Mouse (Mus musculus) left cerebral cortex, postnatal 14 days (tissue): ENCODE data around the gene Lrrc58. TPM values are rescaled to one million over a fixed set of nuclear protein-coding genes. Genes with fewer than 3 reads are reported as not detected.

Source experiments
- DNase-seq, 2 experiments: peaks; one replicate each; pipeline ENCODE4 v3.0.0; 2021 to 2022; ENCODE audit warnings: low spot score in 2 of 2, mixed read lengths in 1 of 2
- intact Hi-C: fragments of 180-260 bp; cut with DNase I; formaldehyde crosslinking; loops from one replicate; pipeline ENCODE4 v1.15.1; 2025
- total RNA-seq, 2 experiments: library from RNA; stranded (reverse); gene quantifications; 2 replicates each; pipeline ENCODE4 v1.2.3; 2021

Gene Lrrc58
- total RNA-seq, 2 experiments from 2014 or later, result 108 to 119 TPM

DNA sequence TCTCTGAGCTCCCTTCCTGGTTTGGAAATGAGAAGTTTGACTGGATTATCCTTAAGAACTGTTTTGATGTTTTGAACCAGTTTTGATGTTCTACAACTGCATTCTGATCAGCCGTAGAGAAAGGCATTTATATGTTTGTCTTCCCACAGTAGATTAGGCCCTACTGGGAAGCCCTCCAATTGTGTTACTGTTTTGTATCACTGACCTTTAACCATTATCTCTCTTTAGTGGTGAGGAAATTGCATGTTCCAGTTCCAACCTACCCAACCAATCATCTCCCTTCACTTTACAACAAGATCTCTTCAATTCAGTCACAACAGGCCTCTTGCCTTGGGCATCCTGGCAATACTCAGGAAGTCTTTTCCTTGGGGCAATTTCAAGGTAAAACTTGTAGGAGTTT, 42.9 kb downstream of the Lrrc58 start:
- intact Hi-C loops, result no loop called here
- no peak for DNase-seq

DNA sequence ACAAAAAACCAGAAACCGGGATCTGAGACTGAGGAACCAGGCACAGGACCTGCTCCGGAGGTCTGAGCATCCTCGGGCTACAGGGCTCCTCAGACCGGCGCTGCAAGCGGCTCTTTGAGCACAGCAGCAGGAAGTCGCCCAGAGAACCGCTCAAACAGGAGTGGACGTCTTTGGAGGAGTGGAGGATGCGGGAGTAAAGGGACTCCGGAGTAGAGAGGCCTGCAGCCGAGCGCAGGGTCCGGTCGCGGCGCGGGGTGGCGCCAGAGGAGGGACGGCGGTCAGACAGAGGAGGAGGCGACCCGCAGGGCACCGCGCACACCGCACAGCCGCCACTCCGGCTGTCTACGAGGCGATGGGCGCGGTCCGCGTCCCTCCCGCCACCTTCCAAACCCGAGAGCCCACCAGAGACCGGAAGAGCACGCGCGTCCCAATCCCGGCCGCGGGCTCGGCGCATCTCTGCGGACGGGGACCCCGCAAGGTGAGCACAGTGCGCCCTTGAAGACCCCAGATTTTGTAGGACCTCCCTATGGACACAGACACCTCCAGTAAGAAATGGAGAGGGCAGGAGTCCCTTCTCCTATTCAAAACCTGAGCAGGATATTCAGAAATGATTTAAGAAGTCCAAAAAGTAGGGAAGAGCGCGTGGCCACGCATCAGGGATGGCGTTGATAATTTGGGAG, 48.1 kb downstream of the Lrrc58 start, which contains the start of gene Gpr156:
TSS of gene Gpr156 (plus strand) at position 359 of the 680 bp plus-strand sequence.
- DNase-seq, result peak; percentile 10 to 20
- intact Hi-C loops, result no loop called here

- DNase-seq, result no peak
- intact Hi-C loops, result no loop called here
Observed at GRCm38 (mm10) chr16:37916818-37917201, 48.6 kb downstream of the Lrrc58 start.

DNA sequence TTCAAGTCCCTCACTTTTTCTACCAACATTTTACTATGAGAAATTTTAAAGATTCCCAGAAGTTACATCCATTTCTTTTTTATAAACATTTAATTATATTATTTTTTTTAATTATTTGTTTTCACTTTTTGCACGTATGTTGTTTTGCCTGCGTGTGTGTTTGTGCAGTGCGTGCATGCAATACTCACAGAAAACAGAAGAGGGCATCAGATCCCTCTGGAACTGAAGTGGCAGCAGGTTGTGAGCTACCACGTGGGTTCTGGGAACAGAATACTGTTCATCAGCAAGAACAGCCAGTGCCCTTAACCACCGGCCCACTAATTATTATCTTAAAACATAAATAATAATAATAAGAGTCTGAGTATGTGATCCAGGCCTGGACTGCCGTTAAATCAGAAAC, 50.8 kb downstream of the Lrrc58 start:
- DNase-seq, result no peak
- intact Hi-C loops, result no loop called here

GRCm38 (mm10) chr16:37920842-37921409, 52.7 kb downstream of the Lrrc58 start:
- intact Hi-C loops, result no loop called here
- no peak for DNase-seq

GRCm38 (mm10) chr16:37926087-37926486, 57.9 kb downstream of the Lrrc58 start:
- DNase-seq, result no peak
- intact Hi-C loops, result no loop called here

GRCm38 (mm10) chr16:37927117-37927516, 58.9 kb downstream of the Lrrc58 start:
- intact Hi-C loops, result no loop called here
- DNase-seq, result no peak

GRCm38 (mm10) chr16:37929006-37929405, 60.8 kb downstream of the Lrrc58 start:
- DNase-seq, result no peak
- intact Hi-C loops, result no loop called here

DNA sequence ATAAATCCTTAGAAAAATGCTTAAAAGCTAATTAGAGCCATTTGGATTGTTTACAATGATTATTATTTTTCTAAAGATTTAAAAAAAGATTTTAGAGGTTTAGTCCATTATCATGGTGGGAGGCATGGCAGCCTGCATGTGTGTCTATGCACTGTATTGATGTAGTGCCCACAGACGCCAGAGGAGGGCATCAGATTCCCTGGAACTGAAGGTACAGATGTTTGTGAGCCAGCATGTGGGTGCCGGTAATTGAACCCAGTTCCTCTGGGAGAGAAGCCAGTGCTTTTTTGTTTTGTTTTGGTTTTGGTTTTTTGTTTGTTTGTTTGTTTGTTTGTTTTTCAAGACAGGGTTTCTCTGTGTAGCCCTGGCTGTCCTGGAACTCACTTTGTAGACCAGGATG, 61.4 kb downstream of the Lrrc58 start:
- DNase-seq, result no peak
- intact Hi-C loops, result no loop called here

DNA sequence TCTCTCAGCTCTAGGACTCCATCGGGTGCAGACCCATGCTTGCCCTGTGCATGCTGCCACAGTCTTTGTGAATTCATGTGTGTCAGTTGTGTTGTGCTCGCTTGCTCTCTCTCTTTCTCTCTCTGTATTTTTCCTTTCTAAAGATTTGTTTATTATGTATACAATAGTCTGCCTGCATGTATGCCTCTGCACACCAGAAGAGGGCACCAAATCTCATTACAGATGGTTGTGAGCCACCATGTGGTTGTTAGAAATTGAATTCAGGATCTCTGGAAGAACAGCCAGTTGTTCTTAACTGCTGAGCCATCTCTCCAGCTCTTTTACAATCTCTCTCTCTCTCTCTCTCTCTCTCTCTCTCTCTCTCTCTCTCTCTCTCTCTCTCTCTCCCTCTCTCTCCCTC, 66.7 kb downstream of the Lrrc58 start:
- DNase-seq, result no peak
- intact Hi-C loops, result no loop called here

DNA sequence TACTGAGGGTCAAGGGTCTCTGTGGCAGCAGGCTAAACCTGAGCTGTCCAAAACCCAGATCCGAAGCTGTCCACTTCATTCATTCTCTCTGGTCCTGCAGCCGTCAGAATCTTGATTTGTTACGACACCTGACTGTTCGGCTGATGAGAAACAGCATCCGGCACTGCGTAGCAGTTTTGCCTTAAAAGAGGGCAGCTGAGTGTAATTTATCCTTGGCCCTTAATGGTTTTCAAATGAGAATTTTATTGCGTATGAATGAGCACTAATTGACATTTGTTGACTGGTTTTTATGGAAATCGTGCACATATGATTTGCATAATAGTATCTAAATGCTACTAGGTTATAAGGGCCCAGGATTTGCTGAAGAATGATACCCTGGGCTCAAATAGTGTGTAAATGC, 69.1 kb downstream of the Lrrc58 start:
- no peak for DNase-seq
- intact Hi-C loops, result no loop called here

Other genes starting within 250 kb of the Lrrc58 start
- gene Ndufb4, start 213.9 kb upstream of the Lrrc58 start, total RNA-seq, result 10 to 100 TPM; 73.9 to 77.1 TPM
- 10 to 100 TPM; 44.8 to 49.1 TPM for gene Fstl1, start 91.5 kb upstream of the Lrrc58 start, total RNA-seq
- gene Gm36028, start 7.2 kb upstream of the Lrrc58 start, total RNA-seq, result not detected
- gene Gpr156, start 48.1 kb downstream of the Lrrc58 start, total RNA-seq, result under 1 TPM; 0.70 to 0.82 TPM
- gene Gsk3b, start 220.6 kb downstream of the Lrrc58 start, total RNA-seq, result 100 to 1,000 TPM; 205 to 206 TPM